Mouse (Mus musculus) MEL (cell line): ENCODE data around the gene S100a16.

Experiments
- CTCF ChIP-seq, 3 experiments: IDR thresholded peaks in 2 of 3; conservative IDR thresholded peaks in 1 of 3; 2 replicates each; pipeline ENCODE4 v1.5.1; 2011 to 2012; ENCODE audit warnings: low read length in 3 of 3, low read depth in 2 of 3, mild to moderate bottlenecking in 2 of 3, improper control_type of control experiment in 1 of 3, inconsistent platforms in 1 of 3, mixed read lengths in 1 of 3, moderate library complexity in 1 of 3; ENCODE audit not compliant: control insufficient read depth in 1 of 3, insufficient read depth in 1 of 3, poor library complexity in 1 of 3, severe bottlenecking in 1 of 3
- JUND ChIP-seq: IDR thresholded peaks from 2 replicates; pipeline ENCODE4 v1.6.1; 2011; ENCODE audit warnings: low read depth, mild to moderate bottlenecking, improper control_type of control experiment, low read length
- POLR2A ChIP-seq, 2 experiments: IDR thresholded peaks; 2 replicates each; pipeline ENCODE4 v1.6.1; 2011 to 2012; ENCODE audit warnings: low read length in 2 of 2, mild to moderate bottlenecking in 2 of 2, control low read depth in 1 of 2, improper control_type of control experiment in 1 of 2, low read depth in 1 of 2, moderate library complexity in 1 of 2; ENCODE audit not compliant: control insufficient read depth in 1 of 2, insufficient read depth in 1 of 2, poor library complexity in 1 of 2
- ZMIZ1 ChIP-seq: IDR thresholded peaks from 2 replicates; pipeline ENCODE4 v1.6.1; 2012; ENCODE audit warnings: low read depth, mild to moderate bottlenecking, inconsistent platforms, low read length, improper control_type of control experiment, moderate library complexity

GRCm38 (mm10) chr3:90531713-90532112 is 5.3 kb upstream of the S100a16 start:
- no peak for TF ChIP-seq ZMIZ1
- no peak for TF ChIP-seq CTCF (IDR thresholded peaks at IDR 0.05 in 2 of 3, conservative IDR thresholded peaks at IDR 0.05 in 1 of 3; ENCODE audit: control insufficient read depth in 1 of 3, insufficient read depth in 1 of 3, low read depth in 2 of 3, low read length in 3 of 3, poor library complexity in 1 of 3, severe bottlenecking in 1 of 3)
- TF ChIP-seq POLR2A (IDR thresholded peaks at IDR 0.05; ENCODE audit: control insufficient read depth in 1 of 2, insufficient read depth in 1 of 2, low read depth in 1 of 2, low read length in 2 of 2, poor library complexity in 1 of 2), result no peak
- TF ChIP-seq JUND, result no peak
